Mouse (Mus musculus): ENCODE data around the gene Cwc27.

Gene Cwc27

DNA sequence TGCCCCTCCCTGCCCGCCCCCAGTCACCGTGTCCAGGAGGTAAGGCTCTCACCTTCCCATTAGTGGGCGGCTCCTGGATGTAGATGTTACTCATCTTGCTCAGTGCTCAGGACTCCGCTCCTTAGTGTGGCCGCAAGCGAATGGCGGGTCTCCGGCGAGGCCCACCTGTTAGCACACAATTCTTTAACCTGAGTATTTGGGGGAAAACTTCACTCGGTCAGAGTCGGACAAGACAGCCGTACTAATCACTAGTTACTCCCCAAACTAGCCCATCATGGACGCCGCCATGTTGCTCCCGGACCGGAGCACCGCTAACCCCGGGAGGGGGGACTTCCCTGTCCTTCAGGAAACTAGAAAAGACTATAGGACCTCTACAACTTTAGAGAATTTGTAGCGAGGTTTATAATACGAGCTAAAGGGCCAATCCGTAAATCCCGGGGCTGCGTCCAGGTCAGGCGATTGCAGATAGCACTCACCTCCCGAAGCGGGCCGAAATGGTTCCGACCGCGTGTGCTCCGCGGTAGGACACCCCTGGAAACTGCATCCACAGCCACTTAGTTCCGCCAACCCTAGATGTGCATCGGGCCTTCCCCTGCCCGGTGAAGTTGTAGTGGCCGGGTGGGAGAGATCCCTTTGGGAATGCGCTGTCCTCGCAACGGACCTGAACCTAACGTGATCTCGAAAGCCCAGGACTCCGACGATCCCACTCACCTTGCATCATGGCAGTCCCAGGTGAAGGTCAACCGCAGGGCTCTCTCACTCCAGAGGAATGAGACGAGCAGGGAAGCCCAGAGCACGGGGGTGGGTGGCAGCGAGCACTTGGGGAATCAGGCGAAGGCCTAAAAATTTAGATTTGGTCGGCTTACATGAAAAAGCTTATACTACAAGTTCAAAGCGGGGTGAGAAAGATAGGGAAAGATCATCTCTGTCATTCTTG, at the start of gene Cwc27:
Cwc27 (minus strand) TSS at position 508 of the 937 bp plus-strand sequence.
- ATAC-seq (ENCODE audit: low TSS enrichment): peak; percentile 99

- peak; percentile 4; the same call in 1 of the 2 replicates for ATAC-seq (ENCODE audit: low TSS enrichment)
These were observed 49.8 kb upstream of the Cwc27 start for GRCm38 (mm10) chr13:104866726-104867125.

DNA sequence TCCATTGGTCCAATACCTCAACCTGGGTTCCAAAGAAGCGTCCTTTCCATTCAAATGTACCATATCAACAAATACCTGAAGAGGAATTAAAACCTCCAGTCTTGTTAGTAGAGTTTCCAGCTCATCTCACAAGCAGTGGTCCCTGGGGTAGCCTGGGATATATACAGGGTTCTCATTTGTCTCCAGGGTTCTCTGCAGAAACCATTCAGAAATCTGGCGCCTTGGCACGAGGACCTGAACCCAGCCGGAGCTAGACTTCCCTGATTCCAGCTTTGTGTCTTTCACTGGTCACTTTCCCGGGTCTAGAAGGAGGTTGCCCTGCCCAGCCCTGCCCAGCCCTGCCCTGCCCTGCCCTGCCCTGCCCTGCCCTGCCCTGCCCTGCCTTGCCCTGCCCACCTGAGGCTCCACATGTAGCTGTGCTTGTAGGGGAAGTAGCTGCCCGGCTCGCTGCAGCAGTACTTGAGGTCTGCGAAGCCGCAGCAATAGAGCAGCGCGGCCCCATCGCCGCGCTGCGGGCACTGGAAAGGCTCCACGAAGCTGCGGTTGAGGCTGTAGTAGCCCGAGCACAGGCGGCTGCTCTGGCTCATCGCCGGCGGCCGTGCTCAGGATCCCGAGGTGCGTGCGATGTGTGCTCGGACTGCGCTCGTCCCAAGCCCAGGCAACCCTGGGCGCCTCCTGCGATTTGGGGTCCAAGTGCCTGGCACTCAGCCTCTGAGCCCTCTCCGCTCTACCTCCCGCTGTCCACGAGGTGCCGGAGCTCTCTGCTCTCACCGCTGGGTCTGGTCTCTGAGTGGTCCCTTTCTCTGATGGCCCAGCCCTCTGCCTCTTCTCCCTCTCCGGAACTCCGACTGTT, 46.4 kb upstream of the Cwc27 start, which contains the start of gene Shisal2b:
Shisal2b (minus strand) TSS at position 767 of the 853 bp plus-strand sequence.
- peak; percentile 93 for ATAC-seq (ENCODE audit: low TSS enrichment)

DNA sequence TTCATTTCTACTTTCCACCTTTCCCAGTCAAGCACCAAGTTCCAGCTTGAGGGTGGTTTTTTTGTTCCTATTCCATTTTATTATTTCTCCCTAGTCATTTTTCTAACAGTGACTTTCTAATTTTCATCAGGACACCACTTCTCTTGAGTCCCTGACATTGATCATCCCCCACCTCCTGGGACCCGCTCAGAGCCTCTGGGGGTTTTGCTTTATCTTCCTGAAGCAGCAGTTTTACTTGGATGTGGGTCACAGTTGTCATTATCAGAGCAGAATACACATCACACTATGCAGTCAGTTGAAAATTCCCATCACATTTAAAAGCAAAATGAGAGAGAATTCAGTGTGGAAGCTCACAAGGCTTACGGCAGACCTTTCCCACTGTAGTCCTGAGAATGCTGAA, 36.7 kb upstream of the Cwc27 start:
- no peak for ATAC-seq (ENCODE audit: low TSS enrichment)

GRCm38 (mm10) chr13:104843295-104844089, 26.6 kb upstream of the Cwc27 start:
- ATAC-seq (ENCODE audit: low TSS enrichment): no peak

DNA sequence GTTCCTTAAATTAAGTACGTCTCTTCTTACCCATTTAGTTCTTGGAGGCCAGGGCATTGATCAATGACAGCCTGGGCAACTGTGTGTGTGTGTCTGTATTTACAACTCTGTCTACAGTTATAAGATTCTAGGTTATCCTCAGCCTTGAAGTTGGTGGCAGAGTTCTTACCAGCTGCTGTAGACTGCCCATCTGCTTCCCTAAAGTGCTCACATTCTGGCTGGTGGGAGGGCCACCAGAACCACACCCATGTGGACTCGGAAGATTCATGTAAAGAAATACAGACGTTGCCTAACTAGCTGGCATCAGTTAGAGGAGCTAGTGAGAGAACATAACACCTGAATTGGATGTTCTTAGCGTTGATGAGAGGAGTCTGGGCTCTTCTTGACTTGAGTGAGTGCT, 25.0 kb upstream of the Cwc27 start:
- ATAC-seq (ENCODE audit: low TSS enrichment): peak; percentile 77

GRCm38 (mm10) chr13:104837628-104838027, 20.7 kb upstream of the Cwc27 start:
- no peak for ATAC-seq (ENCODE audit: low TSS enrichment)

DNA sequence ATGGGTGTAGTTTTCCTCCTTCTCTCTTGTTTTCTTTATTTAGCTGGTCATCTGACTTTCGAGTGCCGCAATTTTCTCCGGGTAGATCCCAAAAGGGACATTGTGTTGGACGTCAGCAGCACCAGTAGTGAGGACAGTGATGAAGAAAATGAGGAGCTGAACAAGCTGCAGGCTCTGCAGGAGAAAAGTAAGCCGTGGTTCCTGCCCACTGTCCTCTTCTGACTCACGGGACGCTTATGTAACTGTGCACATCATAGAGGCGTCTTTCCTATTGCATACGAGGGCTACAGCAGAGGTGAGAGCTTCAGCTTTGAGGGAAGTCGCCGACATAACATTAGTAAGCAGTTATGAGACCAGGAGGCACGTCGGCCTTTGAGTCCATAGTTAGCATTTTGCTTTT, 15.9 kb upstream of the Cwc27 start:
- peak; percentile 98 for ATAC-seq (ENCODE audit: low TSS enrichment)

- ATAC-seq (ENCODE audit: low TSS enrichment): no peak
These were observed 8.5 kb upstream of the Cwc27 start for GRCm38 (mm10) chr13:104825470-104825869.

DNA sequence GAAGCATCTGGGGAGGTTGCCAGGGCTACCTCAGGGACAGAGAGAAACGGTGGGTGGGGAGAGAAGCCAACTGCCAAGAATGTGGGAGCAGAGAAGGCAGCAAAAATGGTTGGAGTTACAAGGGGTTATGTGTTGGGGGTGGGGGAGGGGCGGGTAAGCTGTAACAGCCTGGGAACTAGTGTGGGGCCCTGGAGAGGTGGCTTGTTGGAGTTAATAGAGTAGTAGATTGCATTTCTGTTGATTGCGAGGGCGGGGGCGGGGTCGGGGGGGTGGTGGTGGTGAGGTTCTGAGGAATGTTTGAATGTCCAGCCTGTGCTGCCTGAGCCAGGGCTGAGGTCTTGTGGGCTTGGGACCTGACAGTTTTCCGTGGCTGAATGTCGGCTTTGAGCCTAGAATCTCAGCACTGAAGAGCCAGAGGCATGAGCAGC, 5.5 kb upstream of the Cwc27 start:
- ATAC-seq (ENCODE audit: low TSS enrichment): peak; percentile 44; the same call in 1 of the 2 replicates

DNA sequence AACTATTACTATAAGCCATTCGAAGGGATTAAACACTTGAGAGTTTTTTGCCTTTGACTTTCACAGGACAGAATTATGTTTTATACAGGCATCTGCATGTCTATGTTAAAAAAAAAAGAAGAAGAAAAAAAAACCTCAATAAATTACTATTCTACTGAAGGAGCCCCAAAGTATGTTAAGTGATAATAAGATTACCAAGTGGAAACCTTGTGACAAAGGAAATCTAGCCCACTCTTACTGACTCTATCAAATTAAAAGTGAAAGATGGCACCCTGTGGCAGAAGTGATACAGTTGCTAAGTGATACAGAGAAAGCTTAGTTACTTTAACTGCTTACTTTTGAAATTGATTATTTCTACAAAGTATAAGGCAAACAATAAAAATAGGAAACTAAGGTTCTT, 5.0 kb upstream of the Cwc27 start:
- no peak for ATAC-seq (ENCODE audit: low TSS enrichment)

DNA sequence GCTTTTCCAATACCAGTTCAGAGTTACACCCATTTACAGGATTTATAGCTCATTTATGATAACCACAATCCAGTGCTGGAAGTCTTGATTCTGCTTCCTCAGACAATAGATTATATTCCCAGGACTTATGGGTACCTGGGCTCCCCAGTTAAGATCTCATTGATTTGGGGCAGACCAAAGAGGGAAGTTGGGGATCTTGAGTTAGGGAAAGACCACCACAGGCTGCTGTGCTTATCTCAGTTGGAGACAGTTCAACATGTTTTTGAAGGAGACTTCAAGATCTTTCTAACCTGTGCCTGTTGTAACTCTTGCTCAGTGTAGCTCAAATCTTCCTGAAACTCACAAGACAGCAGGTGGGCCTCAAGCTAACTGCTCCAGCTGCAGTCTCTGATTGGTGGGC, 4.2 kb upstream of the Cwc27 start:
- ATAC-seq (ENCODE audit: low TSS enrichment): no peak

DNA sequence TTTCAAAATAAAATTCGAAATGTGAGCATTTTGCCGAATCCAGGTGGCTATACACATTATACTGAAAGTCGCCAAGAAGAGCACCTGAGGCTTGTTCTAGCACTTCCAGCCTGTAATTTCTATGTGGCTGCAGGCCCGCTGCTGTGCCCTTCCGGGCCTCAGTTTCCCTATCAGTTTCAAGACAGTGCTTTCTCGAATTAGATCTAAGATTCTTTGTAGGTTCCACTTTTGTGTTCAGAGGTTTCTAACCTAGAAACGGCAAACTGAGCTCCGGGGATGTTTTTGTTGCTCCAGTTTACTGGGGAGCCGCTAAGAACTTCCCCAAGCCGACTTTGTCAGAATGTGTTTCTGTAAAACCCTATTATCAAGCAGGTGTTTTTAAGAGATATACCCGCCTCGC, 754 bp upstream of the Cwc27 start:
- no peak for ATAC-seq (ENCODE audit: low TSS enrichment)

DNA sequence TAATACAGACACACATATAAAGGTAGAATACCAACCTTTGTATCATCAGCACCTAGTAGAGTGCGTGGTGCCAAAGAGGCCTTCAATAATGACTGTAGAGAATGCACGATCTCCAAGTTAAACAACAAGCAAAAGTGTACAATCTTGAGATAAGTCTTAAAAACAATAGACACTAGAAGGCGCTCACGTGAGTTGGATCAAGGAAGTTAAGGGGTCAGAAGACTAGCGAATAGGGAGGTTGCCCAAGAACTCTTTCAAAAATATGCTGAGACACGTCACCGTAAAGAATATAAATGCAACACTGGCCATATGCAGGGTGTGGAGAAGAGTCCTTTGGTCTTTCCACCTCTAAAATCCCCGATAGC, 690 bp downstream of the Cwc27 start:
- ATAC-seq (ENCODE audit: low TSS enrichment): no peak

DNA sequence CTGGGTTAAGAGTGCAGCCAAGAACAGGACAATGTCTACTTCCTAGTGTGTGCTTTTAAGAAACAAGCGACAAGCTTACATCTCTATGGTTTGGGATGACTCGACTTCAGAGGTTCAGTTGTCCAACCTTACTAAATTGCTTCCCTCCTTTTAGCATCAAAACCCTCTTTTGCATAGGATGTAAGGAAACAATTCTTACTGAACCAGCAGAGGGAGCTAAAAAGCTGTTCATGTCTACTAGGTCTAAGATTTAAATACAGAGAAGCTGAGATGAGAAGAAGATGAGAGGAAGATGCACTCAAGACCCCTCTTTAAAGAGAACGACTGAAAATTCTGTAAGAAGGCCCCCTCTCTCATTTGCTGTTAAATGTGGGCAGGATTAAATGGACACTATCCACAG, 11.3 kb downstream of the Cwc27 start:
- ATAC-seq (ENCODE audit: low TSS enrichment): peak; percentile 93

DNA sequence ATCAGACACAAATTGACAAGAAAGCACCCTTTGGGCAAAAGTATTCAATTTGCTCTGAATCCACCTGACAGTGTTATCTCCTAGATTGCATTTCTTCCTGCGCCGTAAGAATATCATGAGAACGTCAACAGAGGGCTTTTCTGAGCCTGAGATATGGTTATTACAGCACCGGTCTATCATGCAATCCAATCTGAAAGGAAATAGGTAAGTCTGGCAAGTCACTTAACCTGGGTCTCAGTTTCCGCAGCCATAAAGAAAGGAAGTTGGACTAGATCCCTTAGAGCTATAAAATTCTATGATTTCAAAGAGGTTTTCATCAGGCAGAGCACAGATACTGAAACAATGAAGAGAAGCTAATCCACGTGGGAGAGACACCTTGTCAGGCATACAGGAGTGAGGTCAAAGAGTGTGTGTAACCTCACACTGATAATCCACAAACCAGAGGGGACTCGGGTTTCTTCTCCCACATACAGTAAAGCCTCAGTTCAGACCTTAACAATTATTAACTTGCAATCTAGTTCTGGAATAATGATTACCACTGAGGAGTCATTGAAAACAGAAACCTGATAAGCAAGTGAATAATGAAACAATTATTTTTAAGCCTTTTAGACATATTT, 17.3 kb downstream of the Cwc27 start:
- no peak for ATAC-seq (ENCODE audit: low TSS enrichment)

GRCm38 (mm10) chr13:104799067-104799466, 17.9 kb downstream of the Cwc27 start:
- no peak for ATAC-seq (ENCODE audit: low TSS enrichment)

- ATAC-seq (ENCODE audit: low TSS enrichment): no peak
These were observed 22.5 kb downstream of the Cwc27 start for GRCm38 (mm10) chr13:104794421-104794820.

- ATAC-seq (ENCODE audit: low TSS enrichment): no peak
These were observed 24.8 kb downstream of the Cwc27 start, which contains the start of gene Srek1ip1 for GRCm38 (mm10) chr13:104792184-104792583. Gene Srek1ip1 (plus strand): TSS chr13:104792484.

DNA sequence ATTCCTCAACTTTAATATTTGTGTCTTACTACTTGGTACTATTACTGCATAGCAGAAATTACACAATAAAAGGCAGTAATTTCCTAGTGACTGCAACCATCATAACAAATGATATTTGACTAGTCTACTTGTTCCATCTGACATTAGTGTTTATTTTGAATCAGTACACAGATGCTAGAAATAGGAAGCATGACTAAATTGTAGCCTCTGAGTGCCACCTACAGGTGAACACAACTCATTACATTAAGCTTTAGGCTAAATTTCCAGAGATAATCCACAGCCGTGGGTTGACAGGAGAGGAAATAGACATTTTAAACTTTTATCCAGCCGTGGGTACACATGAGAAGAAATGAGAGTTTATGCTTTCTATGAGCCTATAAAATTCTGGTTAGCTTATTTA, 27.3 kb downstream of the Cwc27 start:
- ATAC-seq (ENCODE audit: low TSS enrichment): peak; percentile 81

- no peak for ATAC-seq (ENCODE audit: low TSS enrichment)
These were observed 29.7 kb downstream of the Cwc27 start for GRCm38 (mm10) chr13:104787260-104787659.
